Mouse (Mus musculus): Measurements from ENCODE around the gene Zfp30. TPM values are rescaled to one million over a fixed set of nuclear protein-coding genes. Genes with fewer than 3 reads are reported as not detected.

Gene Zfp30
- total RNA-seq, 4 experiments from 2014 or later, result 4.3 to 6.2 (median 5.1) TPM

- DNase-seq (ENCODE audit: low spot score), result no peak
Observed at GRCm38 (mm10) chr7:29829804-29830203, 46.0 kb downstream of the Zfp30 start.

- DNase-seq (ENCODE audit: low spot score), result no peak
Observed at GRCm38 (mm10) chr7:29836816-29837215, 53.0 kb downstream of the Zfp30 start.

GRCm38 (mm10) chr7:29839256-29839655 lies 55.5 kb downstream of the Zfp30 start:
- DNase-seq (ENCODE audit: low spot score), result no peak

DNA sequence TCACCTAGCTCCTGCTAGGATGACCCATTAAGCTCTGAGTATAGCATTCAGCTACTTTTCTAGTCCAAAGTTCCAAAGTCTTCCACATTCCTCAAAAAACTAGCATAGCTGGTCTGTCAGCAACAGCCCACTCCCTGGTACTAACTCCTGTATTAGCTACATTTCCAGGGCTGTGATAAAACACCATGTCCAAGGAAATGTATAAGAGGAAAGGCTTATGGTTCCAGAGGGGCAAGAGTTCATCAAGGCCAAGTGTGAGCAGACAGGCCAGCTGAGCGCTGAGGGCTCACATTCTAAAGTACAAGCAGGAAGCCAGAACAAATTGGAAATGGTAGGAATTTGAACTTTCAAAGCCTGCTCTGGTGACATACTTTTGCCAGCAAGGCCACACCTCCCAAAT lies 58.3 kb downstream of the Zfp30 start:
- no peak for DNase-seq (ENCODE audit: low spot score)

Small RNAs within 50 kb of the gene (microRNA-seq; reads per million reads assigned to microRNA genes)
- gene Mir1964, result 6.4 reads per million, percentile 16 among the genes with 10 or more reads in this experiment

Other genes starting within 250 kb of the Zfp30 start
- not detected for gene Catsperg2, start 57.0 kb upstream of the Zfp30 start, total RNA-seq (2022)
- 10 to 100 TPM in 3 of 4 experiments, 1 to 10 TPM in 1; 9.9 to 12.2 (median 10.7) TPM for gene Zfp84, start 15.4 kb upstream of the Zfp30 start, total RNA-seq (2022)
- gene Zfp790, start 32.1 kb downstream of the Zfp30 start, total RNA-seq (2022), result 10 to 100 TPM in 3 of 4 experiments, 1 to 10 TPM in 1; 10.0 to 13.4 (median 11.8) TPM
- gene Zfp940, start 69.7 kb downstream of the Zfp30 start, total RNA-seq (2022), result under 1 TPM; 0.33 to 0.72 (median 0.47) TPM
- gene Zfp420, start 76.0 kb downstream of the Zfp30 start, total RNA-seq (2022), result 1 to 10 TPM; 3.0 to 4.0 (median 3.8) TPM
- 1 to 10 TPM; 8.4 to 9.3 (median 8.6) TPM for gene Zfp27, start 122.6 kb downstream of the Zfp30 start, total RNA-seq (2022)
- 1 to 10 TPM; 3.8 to 9.5 (median 6.4) TPM for gene Zfp383, start 124.2 kb downstream of the Zfp30 start, total RNA-seq (2022)
- gene Zfp74, start 170.1 kb downstream of the Zfp30 start, total RNA-seq (2022), result 1 to 10 TPM; 5.8 to 6.5 (median 6.0) TPM
- 10 to 100 TPM; 16.9 to 27.9 (median 21.5) TPM for gene Zfp568, start 200.0 kb downstream of the Zfp30 start, total RNA-seq (2022)